Mouse (Mus musculus) brain, adult 2 months (tissue): ENCODE data around the gene Map4k2.

ENCODE experiments used
- DNase-seq: peaks from one replicate; pipeline ENCODE4 v3.0.0; 2011; ENCODE audit warnings: low read depth, low spot score

The Map4k2 gene

GRCm38 (mm10) chr19:6346023-6346422, 5.1 kb downstream of the Map4k2 start:
- DNase-seq = no peak

DNA sequence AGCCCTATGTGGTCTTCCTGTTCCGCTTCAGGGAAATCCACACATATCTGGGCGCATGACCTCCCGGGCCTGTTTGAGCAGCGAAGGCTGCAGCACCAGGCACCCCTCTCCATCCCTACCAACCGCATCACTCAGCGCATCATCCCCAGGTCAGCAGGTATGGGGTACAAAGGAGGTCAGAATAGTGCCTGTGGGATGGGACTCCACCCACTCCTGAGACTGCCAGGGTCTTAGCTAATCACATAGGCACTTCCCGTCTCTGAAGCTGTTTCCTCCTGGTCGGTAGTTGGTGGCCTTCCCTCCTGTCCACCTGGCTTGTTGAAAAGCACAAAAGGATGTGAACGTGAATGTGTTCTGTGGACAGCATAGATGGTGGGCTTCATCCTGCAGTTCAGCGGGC, 5.7 kb downstream of the Map4k2 start:
- no peak for DNase-seq

GRCm38 (mm10) chr19:6347615-6348014, 6.7 kb downstream of the Map4k2 start:
- DNase-seq = no peak

- DNase-seq = no peak
Measured at GRCm38 (mm10) chr19:6348717-6349116, 7.8 kb downstream of the Map4k2 start.

DNA sequence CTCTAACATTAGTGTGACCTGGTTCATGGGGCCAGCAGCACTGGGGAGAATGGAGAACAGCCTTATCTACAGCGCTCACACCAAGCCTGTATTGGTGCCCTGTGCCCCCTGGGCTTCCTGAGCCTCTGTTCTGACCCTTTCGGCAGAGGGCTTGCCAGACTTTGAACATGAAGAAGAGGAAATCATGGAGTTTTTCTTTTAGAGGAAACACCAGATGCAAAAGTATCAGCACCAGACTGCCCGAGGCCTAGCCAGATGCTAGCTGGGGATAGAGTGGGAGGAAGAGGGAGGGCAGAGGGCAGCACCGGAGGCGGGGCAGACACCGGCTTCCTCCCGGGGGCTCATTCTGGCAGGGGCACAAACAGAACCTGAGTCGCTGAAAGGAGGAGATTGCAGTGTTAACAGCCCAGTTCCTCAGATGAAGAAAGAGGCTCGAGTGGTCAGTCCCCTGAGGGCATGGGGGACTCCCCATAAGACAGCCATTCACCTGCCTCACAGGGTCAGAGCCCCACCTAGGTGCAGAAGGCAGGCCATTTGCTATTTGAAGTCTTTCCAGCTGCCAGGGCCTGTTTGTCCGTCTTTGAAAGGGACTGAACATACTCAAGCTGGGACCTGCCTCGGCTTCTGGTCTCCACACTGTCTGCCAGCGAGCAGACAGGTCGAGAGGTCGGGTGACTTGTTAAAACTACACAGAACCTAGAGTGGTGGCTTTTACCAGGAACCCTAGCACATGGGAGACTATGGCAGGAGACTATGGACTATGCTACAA, 8.5 kb downstream of the Map4k2 start:
- no peak for DNase-seq

DNA sequence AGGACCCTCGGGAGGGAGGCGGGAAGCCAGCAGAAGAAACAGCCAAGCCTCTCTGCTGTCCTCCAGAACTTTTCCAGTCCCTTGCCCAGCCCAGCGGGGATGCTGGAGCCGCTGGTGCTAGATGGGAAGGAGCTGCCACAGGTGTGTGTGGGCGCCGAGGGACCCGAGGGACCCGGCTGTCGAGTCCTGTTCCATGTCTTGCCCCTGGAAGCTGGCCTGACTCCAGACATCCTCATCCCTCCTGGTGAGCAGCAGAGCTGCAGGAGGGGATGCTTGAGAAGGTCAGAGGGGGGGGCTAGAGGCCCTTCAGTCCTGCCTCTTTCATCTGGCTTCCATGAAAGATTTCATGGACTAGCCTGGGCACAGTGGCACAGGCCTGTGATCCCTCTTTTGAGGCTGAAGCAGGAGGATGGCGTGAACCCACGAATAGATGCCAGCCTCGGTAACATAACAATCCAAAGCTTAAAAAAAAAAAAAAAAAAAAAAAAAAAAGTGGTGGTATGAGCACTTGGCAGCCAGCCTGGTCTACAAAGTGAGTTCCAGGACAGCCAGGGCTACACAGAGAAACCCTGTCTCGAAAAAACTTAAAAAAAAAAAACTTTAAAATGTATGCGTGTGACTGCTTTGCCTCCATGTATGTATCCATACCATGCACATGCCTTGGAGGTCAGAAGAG, 10.6 kb downstream of the Map4k2 start:
- DNase-seq = no peak

DNA sequence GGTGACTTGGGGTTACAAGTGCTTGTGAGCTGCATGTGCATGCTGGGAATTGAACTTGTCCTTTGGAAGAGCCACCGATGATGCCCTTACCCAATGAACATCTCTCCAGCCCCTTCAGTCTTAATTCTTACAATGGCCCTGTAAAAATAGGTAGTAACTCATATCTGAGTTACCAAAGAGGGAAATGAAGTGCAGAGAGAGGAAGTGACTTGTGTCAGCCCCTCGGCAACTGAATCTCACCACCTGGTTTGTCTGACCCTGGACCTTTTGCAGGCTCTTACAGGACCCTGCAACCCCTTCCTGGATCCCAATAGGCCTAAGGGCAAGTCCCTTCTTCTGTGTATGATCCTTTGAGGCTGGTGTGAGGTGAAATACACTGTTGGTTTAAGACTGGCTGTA, 11.2 kb downstream of the Map4k2 start:
- DNase-seq = no peak

GRCm38 (mm10) chr19:6354030-6354429, 13.1 kb downstream of the Map4k2 start:
- no peak for DNase-seq

- no peak for DNase-seq
Measured at GRCm38 (mm10) chr19:6361291-6361690, 20.4 kb downstream of the Map4k2 start.

DNA sequence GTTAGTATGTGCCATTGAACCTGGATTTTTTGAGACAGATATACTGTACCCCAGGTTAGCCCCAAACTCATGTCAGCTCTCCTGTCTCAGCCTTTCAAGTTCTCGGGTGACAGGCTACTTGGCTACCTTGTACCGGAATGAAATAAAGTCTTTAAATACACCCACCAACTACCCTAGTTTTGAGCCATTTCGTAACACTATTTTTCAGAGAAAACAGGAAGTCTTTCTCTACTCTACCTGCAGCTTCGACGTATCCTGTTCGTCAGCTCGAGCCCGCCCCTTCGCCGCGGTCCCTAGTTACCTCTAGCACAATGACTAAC, 22.1 kb downstream of the Map4k2 start:
- DNase-seq = no peak

DNA sequence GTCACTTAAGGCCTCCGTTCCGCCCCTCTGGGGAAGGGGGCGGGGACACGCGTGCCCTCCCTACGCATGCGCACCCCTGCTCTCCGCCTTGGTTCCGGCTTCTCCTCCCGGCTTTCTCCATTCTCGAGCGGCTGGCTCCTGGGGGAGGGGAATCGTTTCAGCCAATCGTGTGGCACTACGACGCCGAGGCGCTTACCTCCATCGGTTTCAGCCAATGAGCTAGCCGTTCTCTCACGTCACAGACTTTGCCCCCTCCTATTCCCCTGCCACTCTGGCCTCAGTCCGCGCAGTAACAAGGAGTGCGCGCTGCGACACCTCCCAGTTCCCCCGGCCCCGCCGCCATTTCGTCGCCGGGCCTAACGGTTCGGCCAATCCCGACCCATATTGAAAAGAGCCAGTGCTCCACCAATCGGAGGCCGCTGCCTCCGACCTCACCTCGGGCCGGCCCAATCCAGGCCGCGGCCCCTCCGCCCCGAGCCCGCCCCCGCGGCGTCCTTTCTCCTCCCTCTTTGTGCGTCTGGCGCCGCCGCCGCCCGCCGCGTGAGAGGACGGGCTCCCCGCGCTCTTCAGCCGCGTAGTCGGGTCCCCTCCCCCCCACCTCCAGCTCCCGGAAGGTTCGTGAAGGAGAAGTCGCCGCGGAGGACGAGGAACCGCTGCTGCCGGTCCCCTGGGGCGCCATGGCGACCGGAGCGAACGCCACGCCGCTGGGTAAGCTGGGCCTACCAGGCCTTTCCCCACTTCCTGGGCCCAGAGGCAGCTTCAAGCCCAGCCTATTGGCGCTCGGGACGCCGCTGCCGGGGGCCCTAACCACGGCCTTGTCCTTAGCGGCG, 22.7 kb downstream of the Map4k2 start, which contains the start of gene Sf1:
Gene Sf1 (plus strand): TSS at position 280 of the 830 bp plus-strand sequence.
- DNase-seq = peak; percentile 100

GRCm38 (mm10) chr19:6364317-6364725, 23.4 kb downstream of the Map4k2 start:
- peak; percentile 96 for DNase-seq

- no peak for DNase-seq
Measured at GRCm38 (mm10) chr19:6364842-6365241, 23.9 kb downstream of the Map4k2 start.

- no peak for DNase-seq
Measured at GRCm38 (mm10) chr19:6370175-6370574, 29.2 kb downstream of the Map4k2 start.

- DNase-seq = no peak
Measured at GRCm38 (mm10) chr19:6372433-6372832, 31.5 kb downstream of the Map4k2 start.

DNA sequence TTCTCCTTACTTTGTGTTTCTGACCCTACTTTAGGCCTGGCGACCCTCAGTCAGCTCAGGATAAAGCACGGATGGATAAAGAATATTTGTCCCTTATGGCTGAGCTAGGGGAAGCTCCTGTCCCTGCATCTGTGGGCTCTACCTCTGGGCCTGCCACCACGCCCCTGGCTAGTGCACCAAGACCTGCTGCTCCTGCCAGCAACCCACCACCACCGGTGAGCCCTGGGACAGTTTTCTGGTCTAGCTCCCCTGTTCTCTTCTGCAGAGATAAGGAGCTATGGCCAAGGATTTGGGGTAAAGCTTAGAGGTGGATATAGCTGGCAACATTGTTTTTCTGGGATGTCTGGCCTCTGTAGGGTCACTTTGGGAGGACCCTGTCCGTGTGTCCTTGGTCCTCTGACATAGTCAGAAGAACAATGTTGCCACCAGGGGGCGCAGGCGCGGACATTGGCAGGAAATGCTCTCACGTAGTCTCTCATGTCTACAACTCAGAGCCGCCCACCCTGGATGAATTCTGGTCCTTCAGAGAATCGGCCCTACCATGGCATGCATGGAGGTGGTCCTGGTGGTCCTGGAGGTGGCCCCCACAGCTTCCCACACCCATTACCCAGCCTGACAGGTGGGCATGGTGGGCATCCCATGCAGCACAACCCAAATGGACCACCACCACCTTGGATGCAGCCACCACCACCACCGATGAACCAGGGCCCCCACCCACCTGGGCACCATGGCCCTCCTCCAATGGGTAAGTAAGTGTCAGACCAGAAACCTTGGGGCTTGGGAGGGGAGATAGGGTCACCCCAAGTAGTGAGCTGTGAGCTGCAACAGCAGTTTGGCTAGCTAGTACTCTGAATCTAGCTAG, 32.8 kb downstream of the Map4k2 start:
- DNase-seq = peak; percentile 85

GRCm38 (mm10) chr19:6374571-6374970, 33.6 kb downstream of the Map4k2 start:
- DNase-seq = no peak

GRCm38 (mm10) chr19:6375423-6376254, 34.7 kb downstream of the Map4k2 start:
- no peak for DNase-seq

DNA sequence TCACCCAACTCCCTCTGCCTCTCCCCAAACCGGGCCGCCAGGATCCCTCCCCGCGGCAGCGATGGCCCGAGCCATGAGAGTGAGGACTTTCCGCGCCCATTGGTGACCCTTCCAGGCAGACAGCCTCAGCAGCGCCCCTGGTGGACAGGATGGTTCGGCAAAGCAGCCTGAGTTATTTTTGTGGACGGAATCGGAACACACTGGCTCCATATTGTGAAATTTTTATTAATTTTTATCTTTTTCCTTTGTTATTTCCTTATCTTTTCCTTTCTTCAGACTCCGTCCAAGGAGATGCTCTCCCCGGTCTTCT, 35.3 kb downstream of the Map4k2 start:
- DNase-seq = peak; percentile 56

DNA sequence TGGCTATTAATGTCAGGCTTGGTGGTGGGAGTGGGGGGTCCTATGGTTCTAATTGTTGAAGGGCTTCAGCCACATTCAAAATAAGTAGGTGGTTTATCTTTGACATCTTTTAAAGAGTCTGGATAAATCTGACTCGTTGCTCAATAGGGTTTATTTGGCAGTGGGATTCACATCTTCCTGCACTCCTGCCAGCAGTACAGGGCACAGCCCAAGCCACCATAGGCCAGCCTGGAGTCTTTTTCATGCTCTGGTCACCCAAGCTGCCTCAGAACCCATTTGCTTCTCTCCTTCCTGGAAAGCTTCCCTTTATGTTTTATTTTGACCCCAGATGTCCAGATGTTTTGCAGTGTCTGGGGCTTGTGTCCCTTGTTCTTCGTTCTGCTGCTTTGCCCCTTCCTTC, 35.7 kb downstream of the Map4k2 start:
- no peak for DNase-seq
